Mouse (Mus musculus): ENCODE data around the gene Gm42791. TPM values are rescaled to one million over a fixed set of nuclear protein-coding genes. Genes with fewer than 3 reads are reported as not detected.

Gene Gm42791
- 1 to 10 TPM; 2.1 to 5.3 TPM for total RNA-seq (2021)
- long read RNA-seq, experiment 1, partial matches to known transcripts, result 0 of 1 reads
- long read RNA-seq, experiment 1, other reads (novel, unspliced or antisense), result 1 of 1 reads
- long read RNA-seq, experiment 2, partial matches to known transcripts, result 0 of 1 reads
- long read RNA-seq, experiment 2, other reads (novel, unspliced or antisense), result 1 of 1 reads

DNA sequence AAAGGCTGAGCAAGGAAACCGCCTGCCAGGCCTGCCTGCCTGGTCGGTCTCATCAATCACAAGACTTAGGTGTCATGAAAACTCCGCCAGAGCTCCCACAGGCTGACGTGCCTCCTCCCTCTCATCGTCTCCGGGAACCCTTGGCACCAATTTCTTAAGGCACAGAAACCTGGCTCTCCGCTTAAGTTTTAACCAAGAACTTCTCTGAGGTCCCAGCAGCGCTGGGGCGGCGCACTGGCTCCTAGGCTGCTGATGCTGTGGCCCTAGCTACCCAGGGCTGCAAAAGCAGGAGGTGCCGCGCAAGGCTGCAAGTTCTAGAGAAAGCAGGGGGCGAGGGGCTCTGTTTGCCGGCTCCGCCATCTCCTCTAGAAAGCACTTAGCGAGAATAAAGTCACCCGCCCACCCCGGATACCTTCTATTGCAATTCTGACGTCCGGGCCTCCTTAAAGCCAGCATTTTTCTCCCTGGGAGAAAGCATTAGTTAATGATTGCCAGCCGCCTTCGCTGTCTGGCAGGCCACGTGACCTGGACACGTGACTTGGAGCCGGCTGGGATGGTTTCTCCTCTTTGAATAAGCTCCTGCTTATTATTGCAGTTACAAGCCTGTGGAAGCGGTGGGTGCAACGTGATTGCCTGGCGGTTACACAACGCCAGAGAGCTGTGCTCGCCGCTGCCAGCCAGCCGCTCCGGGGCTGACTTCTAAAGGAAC is at the start of gene Gm42791:
Gene Gm42791, minus strand, starts transcription at position 442 of the 709 bp plus-strand sequence.
- peak; percentile 97 for DNase-seq (ENCODE audit: low spot score)

DNA sequence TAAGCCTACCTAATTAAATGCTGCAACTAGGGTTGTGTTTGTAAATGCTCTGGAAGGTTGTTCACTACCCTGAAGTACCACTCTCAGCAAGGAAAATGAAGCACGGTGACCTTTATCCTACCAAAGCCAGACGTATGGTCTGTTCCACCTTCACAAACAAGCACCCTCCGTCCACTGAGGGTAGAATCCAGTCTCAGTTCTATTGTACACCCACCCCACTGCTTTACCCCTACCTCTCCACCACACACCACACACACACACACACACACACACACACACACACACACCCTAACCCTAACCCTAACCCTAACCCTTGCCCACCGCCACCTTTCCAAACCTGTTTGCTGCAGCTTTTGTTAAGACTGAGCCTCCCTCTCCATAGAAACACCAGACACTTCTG is 49.1 kb upstream of the Gm42791 start:
- no peak for DNase-seq (ENCODE audit: low spot score)

DNA sequence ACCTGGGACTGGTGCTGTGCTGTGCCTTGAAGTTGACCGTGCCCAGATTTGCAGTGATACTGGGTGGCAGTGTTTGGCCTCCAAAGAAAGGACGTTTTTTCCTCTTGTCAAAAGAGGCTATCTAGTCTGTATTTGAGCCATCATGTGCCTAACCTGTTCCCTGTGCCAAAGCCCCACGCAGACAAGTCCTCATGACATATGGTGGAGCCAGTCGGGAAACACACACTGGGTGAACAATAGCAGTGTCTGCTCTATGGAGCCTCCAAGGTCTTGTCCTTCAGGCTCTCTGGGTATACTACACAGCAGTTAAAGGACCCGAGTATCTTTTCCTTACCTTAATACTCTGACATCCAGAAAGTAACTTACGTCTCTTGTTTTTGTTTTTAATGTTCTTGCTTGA is 48.3 kb upstream of the Gm42791 start:
- no peak for DNase-seq (ENCODE audit: low spot score)

DNA sequence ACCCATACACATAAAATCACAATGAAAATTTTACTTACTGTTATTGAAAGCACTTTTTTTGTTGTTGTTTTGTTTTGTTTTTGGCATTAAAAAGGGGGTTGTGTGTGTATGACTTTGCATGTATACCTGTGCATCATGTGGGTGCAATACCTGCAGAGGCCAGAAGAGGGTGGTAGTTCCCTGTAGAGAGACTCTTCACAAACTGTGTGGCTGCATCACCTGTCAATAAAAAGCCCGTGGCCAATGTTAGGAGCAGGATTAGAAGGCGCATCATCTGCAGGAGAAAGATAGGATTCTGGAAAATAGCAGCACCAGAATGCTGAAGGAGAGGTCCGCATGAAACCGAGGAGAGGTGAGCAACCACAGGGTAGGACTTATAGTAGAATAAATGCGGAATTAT is 44.9 kb upstream of the Gm42791 start:
- DNase-seq (ENCODE audit: low spot score), result no peak

DNA sequence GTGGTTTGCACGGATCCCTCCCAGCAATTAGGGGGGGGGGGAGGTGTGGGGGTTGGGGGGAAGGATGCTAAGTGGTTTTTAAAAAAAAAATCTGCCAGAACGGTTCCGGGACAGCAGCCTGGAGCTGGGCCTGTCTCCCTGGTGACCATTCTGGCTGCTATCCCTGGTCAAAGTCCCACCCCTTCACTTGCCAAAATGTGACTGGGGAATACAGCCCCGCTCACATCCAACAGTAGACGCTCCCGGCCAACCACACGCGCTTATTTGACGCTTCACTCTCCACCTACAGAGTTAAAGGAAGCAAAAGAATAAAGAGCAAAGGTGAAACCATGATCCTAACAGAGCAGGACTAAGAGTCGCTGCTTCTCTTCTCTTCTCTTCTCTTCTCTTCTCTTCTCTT is 42.8 kb upstream of the Gm42791 start:
- peak; percentile 77 for DNase-seq (ENCODE audit: low spot score)

DNA sequence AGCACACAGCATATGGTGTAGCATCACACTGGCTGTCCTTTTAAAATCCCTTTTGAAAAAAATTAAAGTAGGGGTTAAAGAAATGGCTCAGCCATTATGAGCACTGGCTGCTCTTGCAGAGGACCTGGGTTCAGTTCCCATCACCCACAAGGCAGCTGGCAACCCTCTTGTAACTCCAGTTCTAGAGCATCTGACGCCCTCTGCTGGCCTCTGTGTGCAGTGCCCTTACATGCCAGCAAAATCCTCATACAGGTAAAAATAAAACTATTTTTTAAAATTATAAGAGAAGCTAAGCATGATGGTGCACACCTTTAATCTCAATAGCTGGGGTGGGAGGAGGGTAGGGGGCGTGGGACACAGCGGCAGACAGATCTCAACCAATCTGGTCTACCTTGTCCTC is 42.0 kb upstream of the Gm42791 start:
- DNase-seq (ENCODE audit: low spot score), result no peak

DNA sequence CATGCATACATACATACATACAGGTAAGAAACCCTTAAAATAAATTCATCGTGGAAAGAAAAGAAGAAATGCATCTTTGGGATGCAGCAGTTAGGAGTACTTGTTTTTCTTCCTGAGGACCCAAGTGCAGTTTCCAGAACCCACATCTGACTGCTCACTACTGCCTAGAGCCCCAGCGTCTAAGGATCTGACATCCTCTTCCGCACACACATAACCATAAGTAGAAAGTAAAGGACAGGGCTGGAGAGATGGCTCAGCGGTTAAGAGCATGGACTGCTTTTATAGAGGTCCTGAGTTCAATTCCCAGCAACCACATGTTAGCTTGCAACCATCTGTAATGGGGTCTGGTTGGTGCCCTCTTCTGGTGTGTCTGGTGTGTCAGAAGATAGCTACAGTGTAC is 37.5 kb upstream of the Gm42791 start:
- DNase-seq (ENCODE audit: low spot score), result no peak

DNA sequence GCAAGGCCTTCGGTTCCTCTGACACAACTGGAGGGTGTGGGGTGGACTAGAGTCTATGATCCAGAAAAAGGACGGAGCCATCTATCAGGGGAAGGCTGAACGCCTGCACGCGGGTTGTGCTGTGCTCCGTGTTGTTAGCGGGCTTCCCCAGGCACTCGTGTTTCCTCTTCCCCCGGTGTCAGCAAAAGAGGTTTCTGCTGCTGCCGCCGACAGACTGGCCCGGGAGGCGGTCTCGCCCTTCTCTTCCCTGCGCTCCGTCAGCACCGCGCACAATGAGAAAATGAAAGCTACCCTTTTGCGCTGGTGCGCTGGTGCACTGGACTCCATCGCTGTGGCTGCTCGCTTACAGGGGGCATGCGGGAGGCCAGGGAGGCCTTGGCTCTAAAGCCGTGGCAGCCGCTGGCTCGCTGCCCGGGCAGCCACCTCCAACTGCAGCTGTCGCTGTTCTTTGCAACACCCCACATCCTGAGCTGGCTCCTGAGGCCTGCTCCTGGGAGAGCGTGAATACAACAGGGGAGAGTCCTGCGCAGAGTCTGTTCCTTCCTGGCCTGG is 36.3 kb upstream of the Gm42791 start:
- DNase-seq (ENCODE audit: low spot score), result peak; percentile 72

DNA sequence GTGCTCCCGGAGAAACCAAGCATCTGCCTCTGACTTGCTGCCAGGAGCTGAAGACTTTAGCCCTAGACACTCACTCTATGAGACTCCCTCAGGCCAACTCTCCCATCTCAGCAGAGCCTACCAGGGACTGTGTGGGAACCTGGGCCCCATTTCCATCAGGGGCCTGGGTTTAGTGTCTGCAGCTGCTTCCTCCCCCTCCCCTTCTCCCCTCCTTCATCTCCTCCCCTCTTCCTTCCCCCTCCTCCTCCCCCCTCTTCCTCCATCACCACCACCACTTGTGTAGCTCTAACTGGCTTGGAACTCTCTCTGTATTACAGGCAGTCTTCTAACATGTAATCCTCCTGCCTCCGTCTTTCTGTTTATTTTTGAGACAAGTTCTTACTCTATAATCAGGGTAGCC is 35.2 kb upstream of the Gm42791 start:
- no peak for DNase-seq (ENCODE audit: low spot score)

DNA sequence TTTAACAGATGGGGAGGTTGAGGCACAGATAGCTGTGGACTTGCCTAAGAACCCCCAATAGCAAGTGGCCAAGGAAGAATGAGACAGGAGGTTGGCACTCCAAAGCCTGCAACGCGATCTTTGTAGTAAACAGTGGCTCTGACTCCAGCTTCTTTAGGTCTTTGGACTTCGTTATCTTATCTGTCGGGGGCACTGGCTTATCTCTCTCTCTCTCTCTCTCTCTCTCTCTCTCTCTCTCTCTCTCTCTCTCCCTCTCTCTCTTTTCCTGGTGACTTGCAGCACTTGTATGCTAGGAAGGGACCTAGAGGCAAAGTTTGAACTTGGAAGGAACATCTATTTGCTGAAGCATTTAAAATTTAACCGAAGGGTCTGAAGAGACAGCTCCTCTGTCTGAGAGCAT is 33.4 kb upstream of the Gm42791 start:
- DNase-seq (ENCODE audit: low spot score), result no peak

DNA sequence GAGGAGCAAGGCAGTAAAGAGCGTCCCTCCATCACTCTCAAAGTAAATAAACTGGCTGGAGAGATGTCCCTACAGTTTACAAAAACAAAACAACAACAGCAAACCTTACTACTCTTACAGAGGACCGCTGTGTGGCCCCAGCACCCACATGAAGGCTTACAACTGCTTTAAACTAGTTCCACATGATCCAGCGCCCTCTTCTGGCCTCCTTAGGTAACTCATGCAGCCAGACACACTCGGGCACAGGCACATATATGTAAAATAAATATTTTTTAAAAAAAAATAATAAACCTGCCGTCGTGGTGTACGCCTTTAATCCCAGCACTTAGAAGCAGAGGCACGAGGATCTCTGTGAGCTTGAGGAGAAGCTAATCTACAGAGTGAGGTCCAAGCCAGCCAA is 32.4 kb upstream of the Gm42791 start:
- DNase-seq (ENCODE audit: low spot score), result no peak

DNA sequence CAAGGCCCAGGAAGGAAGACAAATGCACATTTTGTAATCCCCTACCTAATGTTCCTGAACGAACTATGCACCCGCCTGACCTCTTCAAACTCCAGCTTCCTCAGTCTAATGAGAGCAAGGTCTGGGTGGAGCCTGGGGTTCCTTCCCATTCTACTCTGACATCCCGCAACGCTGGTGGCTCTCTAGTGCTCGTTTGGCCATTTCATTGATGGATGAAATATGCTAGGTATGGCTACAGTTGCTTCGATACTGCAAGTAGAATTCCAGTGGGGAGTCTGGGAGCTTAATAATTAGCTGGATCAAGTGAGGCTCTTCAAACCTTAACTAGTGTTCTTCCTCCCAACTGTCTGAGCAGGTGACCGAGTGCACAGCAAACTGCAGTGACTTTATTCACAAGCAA is 26.2 kb upstream of the Gm42791 start:
- no peak for DNase-seq (ENCODE audit: low spot score)

DNA sequence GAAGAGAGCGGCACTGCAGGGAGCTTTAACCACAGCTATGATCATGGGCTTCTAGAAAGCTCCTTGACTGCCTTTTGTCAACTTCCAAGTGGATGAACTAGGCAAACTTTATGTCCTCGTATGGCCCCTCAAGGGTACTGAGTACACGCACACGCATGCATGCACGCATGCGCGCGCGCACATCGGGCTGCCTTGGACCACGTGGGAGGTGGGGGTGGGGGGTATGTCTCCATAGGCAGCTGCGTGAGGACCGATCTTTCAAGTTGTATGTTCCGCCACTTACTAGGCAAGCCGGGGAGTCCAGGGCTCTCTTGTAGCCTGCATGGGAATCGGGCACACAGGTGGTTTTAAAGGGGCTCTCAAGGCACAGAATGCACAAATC is 25.7 kb upstream of the Gm42791 start:
- no peak for DNase-seq (ENCODE audit: low spot score)

DNA sequence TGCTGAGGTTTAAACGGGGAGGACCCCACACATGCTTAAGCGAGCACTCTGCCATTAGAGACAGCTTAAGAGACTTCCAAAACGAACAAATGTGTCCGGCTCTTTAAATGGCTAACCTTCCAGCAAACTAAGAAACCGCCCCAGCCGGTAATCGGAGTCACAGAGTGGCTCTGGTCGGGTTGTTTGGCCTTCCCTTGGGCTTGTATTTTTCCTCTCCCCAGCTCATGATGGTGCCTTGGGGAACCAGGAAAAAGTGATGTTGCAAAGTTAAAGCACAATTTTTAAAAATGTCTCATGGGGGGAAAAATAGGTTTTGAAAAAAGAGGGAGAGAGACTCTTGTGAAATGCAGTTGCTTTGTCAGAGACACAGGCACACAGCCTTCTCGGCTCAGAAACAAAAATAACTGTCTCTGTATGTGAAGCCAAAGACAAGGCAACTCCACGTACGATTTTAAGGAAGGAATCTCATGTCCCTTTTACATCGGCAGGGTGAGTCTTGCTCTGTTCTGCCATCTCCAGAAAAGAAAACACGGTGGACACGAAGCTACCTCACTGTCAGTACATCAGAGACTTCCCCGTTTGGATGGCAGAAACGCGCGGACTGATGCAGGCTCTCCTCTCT is 25.2 kb upstream of the Gm42791 start:
- DNase-seq (ENCODE audit: low spot score), result peak; percentile 38

DNA sequence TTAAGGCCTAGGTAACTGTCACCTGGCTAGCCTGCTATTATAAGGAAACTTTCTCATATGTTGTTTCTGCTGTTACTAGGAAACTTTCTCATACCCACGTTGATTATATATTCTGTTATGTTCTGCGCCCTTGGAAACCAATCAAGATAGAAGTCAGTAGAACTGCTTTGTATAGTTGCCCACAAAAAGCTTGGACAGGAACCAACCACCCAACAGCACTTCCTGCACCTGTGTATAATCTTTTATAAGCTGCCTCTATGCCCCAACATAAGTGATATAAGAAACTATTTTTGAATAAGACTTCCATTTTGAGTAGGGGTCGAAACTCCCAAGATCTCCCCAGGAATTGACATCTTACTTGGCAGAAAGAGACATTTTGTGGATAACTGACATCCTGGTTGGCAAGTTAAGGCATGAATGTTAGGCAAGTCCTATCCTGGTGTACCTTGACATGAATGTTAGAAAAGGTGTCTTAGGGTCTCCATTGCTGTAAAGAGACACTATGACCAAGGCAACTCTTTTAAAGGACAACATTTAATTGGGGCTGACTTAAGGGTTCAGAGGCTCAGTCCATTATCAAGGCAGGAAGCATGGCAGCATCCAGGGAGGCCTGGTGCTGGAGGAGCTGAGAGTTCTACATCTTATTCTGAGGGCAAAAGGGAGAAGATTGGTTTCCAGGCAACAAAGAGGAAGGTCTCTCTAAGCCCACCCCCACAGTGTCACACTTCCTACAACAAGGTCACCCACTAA is 22.9 kb upstream of the Gm42791 start:
- no peak for DNase-seq (ENCODE audit: low spot score)

DNA sequence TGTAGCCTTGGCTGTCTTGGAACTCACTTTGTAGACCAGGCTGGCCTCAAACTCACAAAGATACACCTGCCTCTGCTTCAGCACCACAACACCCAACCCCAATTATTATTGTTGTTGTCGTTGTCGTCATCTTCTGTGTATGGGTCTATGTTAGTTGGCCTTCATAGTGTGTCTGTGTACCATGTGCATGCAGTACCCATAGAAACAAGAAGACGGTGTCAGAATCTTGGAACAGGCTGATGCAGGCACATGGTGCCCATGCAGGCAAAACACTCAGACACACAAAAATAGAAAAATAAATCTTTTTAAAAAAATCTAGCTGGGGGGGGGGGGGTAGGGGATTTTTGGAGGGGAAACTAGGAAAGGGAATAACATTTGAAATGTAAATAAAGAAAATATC is 22.2 kb upstream of the Gm42791 start:
- no peak for DNase-seq (ENCODE audit: low spot score)

DNA sequence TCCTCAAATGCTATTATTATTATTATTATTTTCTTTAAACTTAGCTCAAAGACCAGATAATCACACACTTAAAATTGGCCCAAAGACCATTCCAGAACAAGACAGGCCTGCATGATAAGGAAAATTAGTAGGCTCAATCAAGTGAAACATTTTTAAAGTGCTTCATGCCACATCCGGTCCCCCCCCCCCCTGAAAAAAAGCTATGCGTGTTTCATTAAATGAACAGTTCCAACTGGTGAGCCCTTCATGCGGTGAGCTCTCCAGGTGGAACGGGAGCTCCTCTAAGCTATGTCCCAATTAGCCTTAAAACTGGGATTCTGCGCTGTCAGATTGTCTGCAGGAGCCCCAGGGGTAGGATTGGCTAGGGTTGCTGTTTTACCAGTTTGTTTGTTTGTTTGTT is 21.3 kb upstream of the Gm42791 start:
- DNase-seq (ENCODE audit: low spot score), result no peak

DNA sequence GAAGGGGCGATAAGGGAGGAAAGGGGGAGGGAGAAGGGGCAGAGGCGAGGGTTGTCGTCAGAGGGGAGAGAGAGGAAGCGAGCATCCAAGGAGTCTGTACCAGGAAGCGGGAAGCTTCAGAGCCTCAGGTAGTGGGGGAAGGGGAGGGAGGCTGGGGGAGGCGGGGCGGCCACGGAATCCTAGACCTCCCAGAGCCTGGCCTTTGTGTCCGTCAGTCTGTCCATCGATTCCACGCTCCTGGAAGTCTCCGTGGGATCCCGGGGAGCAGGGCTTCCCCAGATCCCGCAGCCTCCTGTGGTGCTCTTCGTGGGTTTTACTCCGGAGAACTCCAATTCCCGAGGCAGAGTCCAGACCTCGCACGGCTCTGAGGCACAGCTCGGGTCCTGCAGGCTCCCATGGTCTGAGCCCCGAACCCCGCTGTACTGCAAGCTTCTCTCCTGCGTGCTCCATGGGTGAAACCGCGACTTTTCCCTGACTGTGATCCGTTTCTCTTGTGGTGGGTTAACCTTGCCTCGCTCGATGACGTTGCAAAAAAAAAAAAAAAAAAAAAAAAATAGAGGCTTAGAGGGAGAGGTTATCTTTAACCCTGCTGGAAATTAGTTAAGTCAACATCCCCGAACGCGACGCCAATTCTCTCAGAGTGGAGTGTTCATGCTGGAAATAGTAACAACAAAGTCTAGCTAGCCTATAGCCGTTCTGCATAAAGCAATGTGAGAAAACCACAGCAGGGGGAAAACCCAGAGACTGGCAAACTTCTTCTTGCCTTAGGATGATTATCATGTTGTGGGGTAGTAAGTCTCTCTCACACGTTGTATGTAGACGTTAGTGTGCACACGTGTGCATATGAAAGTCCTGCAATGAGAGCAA is 20.6 kb upstream of the Gm42791 start:
- DNase-seq (ENCODE audit: low spot score), result no peak

DNA sequence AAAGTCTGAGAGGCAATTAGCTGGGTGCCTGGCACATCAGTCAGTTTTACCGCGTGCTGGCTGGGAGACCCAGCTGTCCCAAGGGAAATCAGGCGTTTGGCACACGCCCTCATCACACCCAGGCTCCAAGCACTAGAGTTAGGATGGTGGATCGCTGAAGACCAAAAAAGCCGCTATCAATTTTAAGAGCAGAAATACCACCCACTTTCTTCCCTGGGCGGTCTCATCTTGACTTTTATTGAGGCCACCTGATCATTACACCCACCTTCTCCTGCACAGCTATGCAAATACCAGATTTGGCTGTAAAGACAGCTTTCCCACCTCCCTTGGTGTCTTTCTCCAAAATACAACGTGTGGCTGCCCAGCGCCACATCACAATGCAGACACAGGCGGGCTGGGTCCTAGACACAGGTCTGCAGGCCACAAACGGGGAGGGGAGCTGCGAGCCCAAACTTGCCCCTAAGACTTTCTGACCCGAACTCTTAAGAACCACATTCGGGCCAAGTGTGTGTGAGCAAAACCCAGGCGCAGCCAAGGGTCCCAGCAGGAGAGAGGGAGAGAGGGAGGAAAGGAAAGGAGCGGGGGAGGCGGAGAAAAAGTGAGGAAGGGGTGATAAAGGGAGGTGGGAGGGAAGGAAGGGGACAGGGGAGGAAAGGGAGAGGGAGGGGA is 19.8 kb upstream of the Gm42791 start:
- DNase-seq (ENCODE audit: low spot score), result no peak

DNA sequence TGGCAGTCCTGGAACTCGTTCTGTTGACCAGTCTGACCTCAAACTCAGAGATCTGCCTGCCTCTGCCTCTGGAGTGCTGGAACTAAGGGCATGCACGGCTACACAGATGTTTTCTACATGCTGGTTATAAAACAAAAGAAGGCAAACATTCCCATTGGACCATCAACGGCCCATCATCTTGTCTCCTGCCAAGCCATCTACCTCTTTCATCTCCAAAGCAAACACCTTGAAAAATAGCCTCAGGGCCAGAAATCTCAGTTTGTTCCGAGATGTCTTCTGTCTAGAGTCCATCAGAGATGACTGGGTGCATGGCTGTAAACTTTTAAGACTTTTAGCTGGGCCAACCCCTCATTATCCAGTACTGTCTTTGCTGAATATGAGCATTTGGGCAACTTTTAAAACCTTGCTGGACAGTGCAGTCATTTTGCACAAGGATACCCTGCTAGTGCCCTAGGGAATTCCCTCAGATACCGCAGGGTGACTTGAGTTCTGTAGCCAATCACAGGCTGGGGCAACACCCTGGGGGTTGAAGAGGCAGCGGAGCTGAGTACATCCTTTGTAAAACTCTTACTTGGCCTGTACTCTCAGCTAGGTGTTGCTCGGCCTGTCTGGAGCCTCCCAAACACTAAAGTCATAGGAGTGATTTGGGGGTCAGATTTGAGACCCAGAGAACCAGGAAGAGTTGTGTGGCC is 19.0 kb upstream of the Gm42791 start:
- no peak for DNase-seq (ENCODE audit: low spot score)

All from gastrocnemius, adult 18-20 months (tissue).